Mouse (Mus musculus): ENCODE measurements around the gene Khnyn. TPM values are rescaled to one million over a fixed set of nuclear protein-coding genes. Genes with fewer than 3 reads are reported as not detected.

Gene Khnyn
- polyA plus RNA-seq, 1 experiment, result 32.7 TPM

GRCm38 (mm10) chr14:55886571-55887382 is 2.0 kb downstream of the Khnyn start:
- Histone ChIP-seq H3K4me3 (ENCODE audit: low read depth, low read length) (no peak overlapping the region), H3K36me3 (ENCODE audit: control insufficient read depth, insufficient read depth, low read length) (peaks cover 45% of the 10 kb centered on the region), H3K27me3 (ENCODE audit: control insufficient read depth, insufficient read depth, low read length) (no peaks in the 10 kb centered on the region), H3K4me1 (ENCODE audit: control insufficient read depth, insufficient read depth, insufficient read length, low read length) (peaks cover 33% of the 10 kb centered on the region), H3K27ac (ENCODE audit: insufficient read depth, low read depth, low read length) (no peak overlapping the region)
- TF ChIP-seq CTCF (IDR thresholded peaks at IDR 0.05; ENCODE audit: extremely low read depth, insufficient read length, insufficient replicate concordance, low read depth, low read length), result no peak
- TF ChIP-seq POLR2A (IDR thresholded peaks at IDR 0.05; ENCODE audit: low read depth, low read length), result no peak
- whole genome bisulfite sequencing, result 81% methylated on average over 24 of the region's 24 CpGs

- Histone ChIP-seq H3K36me3 (ENCODE audit: control insufficient read depth, insufficient read depth, low read length) (peaks cover 40% of the 10 kb centered on the region), H3K27ac (ENCODE audit: insufficient read depth, low read depth, low read length) (no peak overlapping the region), H3K27me3 (ENCODE audit: control insufficient read depth, insufficient read depth, low read length) (no peaks in the 10 kb centered on the region), H3K4me1 (ENCODE audit: control insufficient read depth, insufficient read depth, insufficient read length, low read length) (peaks cover 10% of the 10 kb centered on the region; the same call in 1 of the 2 replicates), H3K4me3 (ENCODE audit: low read depth, low read length) (no peak overlapping the region)
- 90% methylated on average over 12 of the region's 12 CpGs for WGBS
- TF ChIP-seq POLR2A (IDR thresholded peaks at IDR 0.05; ENCODE audit: low read depth, low read length), result no peak
These were observed 12.9 kb downstream of the Khnyn start for GRCm38 (mm10) chr14:55897671-55898070.

DNA sequence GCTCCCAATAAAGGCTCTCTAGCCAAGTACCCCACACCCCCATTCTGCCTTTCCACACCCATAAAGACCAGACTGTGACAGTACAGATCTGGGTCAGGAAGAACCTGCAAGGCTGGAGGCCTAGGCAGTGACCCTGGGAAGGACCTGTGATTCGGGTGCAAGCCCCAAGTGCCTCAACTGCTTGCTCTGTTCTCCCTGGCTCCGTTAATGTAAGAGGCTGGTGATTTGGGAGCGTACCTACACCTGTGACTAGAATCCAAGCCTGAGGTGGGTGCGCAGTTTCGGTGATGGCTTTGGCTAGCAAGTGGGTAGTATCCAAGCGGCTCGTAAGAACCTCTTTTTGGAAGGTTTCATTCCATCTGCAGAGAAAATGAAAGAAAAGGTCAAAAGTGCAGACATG is 14.2 kb downstream of the Khnyn start:
- WGBS, result 90% methylated on average over 7 of the region's 7 CpGs
- Histone ChIP-seq H3K4me1 (ENCODE audit: control insufficient read depth, insufficient read depth, insufficient read length, low read length) (peaks cover 10% of the 10 kb centered on the region; the same call in 1 of the 2 replicates), H3K36me3 (ENCODE audit: control insufficient read depth, insufficient read depth, low read length) (peaks cover 32% of the 10 kb centered on the region), H3K27me3 (ENCODE audit: control insufficient read depth, insufficient read depth, low read length) (no peaks in the 10 kb centered on the region), H3K27ac (ENCODE audit: insufficient read depth, low read depth, low read length) (no peak overlapping the region), H3K4me3 (ENCODE audit: low read depth, low read length) (no peak overlapping the region)
- TF ChIP-seq POLR2A (IDR thresholded peaks at IDR 0.05; ENCODE audit: low read depth, low read length) (no peak), CTCF (IDR thresholded peaks at IDR 0.05; ENCODE audit: extremely low read depth, insufficient read length, insufficient replicate concordance, low read depth, low read length) (no peak)

GRCm38 (mm10) chr14:55899701-55900413 is 15.1 kb downstream of the Khnyn start, which contains the start of gene Sdr39u1:
TSS of gene Sdr39u1 (minus strand) at chr14:55900293.
- H3K4me1 ChIP-seq (ENCODE audit: control insufficient read depth, insufficient read depth, insufficient read length, low read length), result peaks cover 10% of the 10 kb centered on the region; the same call in 1 of the 2 replicates
- peak within 1 kb of the TSS; percentile 41 for H3K27ac ChIP-seq (ENCODE audit: insufficient read depth, low read depth, low read length)
- H3K4me3 ChIP-seq (ENCODE audit: low read depth, low read length), result peak within 1 kb of the TSS; percentile 64
- TF ChIP-seq CTCF (IDR thresholded peaks at IDR 0.05; ENCODE audit: extremely low read depth, insufficient read length, insufficient replicate concordance, low read depth, low read length) (no peak), POLR2A (IDR thresholded peaks at IDR 0.05; ENCODE audit: low read depth, low read length) (peak; percentile 73)
- 2% methylated on average over 39 of the region's 39 CpGs for WGBS
- H3K36me3 ChIP-seq (ENCODE audit: control insufficient read depth, insufficient read depth, low read length), result peaks cover 23% of the 10 kb centered on the region
- H3K27me3 ChIP-seq (ENCODE audit: control insufficient read depth, insufficient read depth, low read length), result no peaks in the 10 kb centered on the region

DNA sequence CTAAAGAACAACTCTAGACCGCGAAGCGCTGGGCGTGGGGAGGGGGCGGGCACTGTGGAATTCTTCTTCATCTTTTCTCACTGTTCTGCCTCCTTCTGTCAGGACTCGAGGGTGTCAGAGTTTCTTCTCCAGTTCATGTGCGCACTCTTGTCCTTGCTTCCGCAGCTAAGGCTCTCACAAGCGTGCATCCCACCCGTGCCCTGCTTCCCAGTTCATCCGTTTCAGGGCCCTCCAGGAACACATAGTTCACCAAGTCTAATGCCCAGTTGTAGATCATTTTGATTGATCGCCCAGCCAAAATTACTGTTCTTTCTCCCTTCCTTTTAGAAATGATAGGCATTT is 15.6 kb downstream of the Khnyn start:
- H3K27ac ChIP-seq (ENCODE audit: insufficient read depth, low read depth, low read length), result peak overlapping the region; percentile 32
- H3K4me3 ChIP-seq (ENCODE audit: low read depth, low read length), result peak overlapping the region; percentile 64
- peaks cover 10% of the 10 kb centered on the region; the same call in 1 of the 2 replicates for H3K4me1 ChIP-seq (ENCODE audit: control insufficient read depth, insufficient read depth, insufficient read length, low read length)
- 4% methylated on average over 12 of the region's 12 CpGs for whole genome bisulfite sequencing
- H3K27me3 ChIP-seq (ENCODE audit: control insufficient read depth, insufficient read depth, low read length), result no peaks in the 10 kb centered on the region
- TF ChIP-seq POLR2A (IDR thresholded peaks at IDR 0.05; ENCODE audit: low read depth, low read length) (0 out of 2 replicates have a peak, but pooled peaks have one; percentile 6), CTCF (IDR thresholded peaks at IDR 0.05; ENCODE audit: extremely low read depth, insufficient read length, insufficient replicate concordance, low read depth, low read length) (no peak)
- peaks cover 18% of the 10 kb centered on the region for H3K36me3 ChIP-seq (ENCODE audit: control insufficient read depth, insufficient read depth, low read length)

DNA sequence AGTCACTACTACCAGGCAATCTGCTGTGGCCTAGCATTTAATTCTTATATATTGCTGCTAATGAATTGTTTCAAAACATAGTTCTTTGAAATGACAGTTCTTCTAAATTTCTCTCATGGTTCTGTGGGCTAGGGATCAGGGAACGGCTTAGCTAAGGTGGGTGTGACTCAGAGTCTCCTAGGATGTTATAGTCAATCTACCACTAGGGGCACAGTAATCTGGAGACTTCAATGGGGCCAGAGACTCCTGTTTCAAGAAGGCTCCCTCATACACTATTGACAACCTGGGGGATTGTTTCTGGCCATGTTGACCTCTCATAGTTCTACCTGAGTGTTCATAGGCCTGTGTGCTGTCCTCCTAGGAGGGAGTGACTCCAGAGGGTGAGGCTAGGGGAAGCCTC is 20.8 kb downstream of the Khnyn start:
- 7% methylated on average over 1 of the region's 1 CpGs for WGBS
- Histone ChIP-seq H3K4me1 (ENCODE audit: control insufficient read depth, insufficient read depth, insufficient read length, low read length) (peaks cover 3% of the 10 kb centered on the region; the same call in 1 of the 2 replicates), H3K27me3 (ENCODE audit: control insufficient read depth, insufficient read depth, low read length) (no peaks in the 10 kb centered on the region; the same call in 1 of the 2 replicates), H3K36me3 (ENCODE audit: control insufficient read depth, insufficient read depth, low read length) (no peaks in the 10 kb centered on the region), H3K4me3 (ENCODE audit: low read depth, low read length) (no peak overlapping the region), H3K27ac (ENCODE audit: insufficient read depth, low read depth, low read length) (no peak overlapping the region)
- TF ChIP-seq CTCF (IDR thresholded peaks at IDR 0.05; ENCODE audit: extremely low read depth, insufficient read length, insufficient replicate concordance, low read depth, low read length), result no peak
- TF ChIP-seq POLR2A (IDR thresholded peaks at IDR 0.05; ENCODE audit: low read depth, low read length), result no peak

- Histone ChIP-seq H3K4me3 (ENCODE audit: low read depth, low read length) (no peak overlapping the region), H3K27ac (ENCODE audit: insufficient read depth, low read depth, low read length) (no peak overlapping the region), H3K27me3 (ENCODE audit: control insufficient read depth, insufficient read depth, low read length) (no peaks in the 10 kb centered on the region), H3K36me3 (ENCODE audit: control insufficient read depth, insufficient read depth, low read length) (no peaks in the 10 kb centered on the region), H3K4me1 (ENCODE audit: control insufficient read depth, insufficient read depth, insufficient read length, low read length) (no peaks in the 10 kb centered on the region)
- WGBS, result 47% methylated on average over 4 of the region's 4 CpGs
- no peak for TF ChIP-seq POLR2A (IDR thresholded peaks at IDR 0.05; ENCODE audit: low read depth, low read length)
- no peak for TF ChIP-seq CTCF (IDR thresholded peaks at IDR 0.05; ENCODE audit: extremely low read depth, insufficient read length, insufficient replicate concordance, low read depth, low read length)
These were observed 28.7 kb downstream of the Khnyn start for GRCm38 (mm10) chr14:55913406-55913805.

Measured in small intestine, adult 2 months (tissue).